Mouse (Mus musculus) embryonic fibroblast, embryonic 13.5 days (primary cell): ENCODE data around the gene Nek2.

Experiments used
- CTCF ChIP-seq: IDR thresholded peaks from 2 replicates; pipeline ENCODE4 v1.5.1; 2011; ENCODE audit warnings: mild to moderate bottlenecking, control low read depth, low read length, moderate library complexity, borderline replicate concordance; ENCODE audit not compliant: insufficient read depth
- POLR2A ChIP-seq: IDR thresholded peaks from 2 replicates; pipeline ENCODE4 v1.6.1; 2011; ENCODE audit warnings: low read depth, mild to moderate bottlenecking, control low read depth, low read length, moderate library complexity

GRCm38 (mm10) chr1:191787379-191787778 is 33.9 kb upstream of the Nek2 start:
- TF ChIP-seq CTCF (no peak), POLR2A (no peak)
